8 mouse cellular contexts compared by ENCODE assay signal in the genomic region with DNA sequence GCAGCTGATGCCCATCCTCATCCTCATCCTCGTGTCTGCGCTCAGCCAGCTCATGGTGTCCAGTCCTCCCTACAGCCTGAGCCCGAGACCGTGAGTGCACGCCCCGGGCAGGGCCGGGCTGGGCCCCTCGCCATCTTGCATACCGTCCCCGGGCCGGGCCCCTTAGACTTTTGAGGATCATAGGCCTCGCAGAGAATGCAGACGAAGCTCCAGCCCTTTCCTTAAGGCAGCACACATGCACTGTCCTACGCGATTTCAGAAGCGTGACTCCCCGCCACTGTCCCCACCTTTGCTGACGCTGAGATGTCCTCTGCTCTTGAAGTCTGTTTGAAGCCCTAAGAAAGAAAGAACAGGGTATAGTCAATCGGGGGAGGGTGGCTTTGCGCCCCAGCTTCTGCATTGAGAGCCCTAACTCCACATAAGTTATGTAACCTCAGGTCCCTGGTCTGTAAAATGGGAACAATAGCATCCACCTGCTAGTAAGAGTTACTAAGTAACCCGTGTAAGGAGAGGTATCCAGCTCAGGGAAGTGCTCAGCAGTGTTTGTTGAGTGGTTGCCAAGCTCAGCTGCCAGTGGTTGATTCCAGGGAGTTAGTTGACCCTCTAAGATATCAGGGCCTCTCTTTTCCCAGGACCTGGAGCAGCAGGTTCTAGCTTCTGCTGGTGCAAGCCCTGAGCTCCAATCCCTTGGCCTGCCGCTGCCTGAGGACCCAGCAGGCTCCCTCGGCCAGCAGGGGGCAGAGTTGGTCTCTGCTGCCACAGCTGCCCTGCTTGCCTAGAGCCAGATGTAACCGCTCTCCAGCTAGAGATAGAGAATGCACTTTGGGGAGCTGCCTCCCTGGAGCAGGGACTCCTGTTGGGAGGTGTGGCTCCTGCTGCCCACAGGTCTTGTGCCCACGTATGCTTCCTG. TPM values are rescaled to one million over a fixed set of nuclear protein-coding genes. Genes with fewer than 3 reads are reported as not detected.
A peak's percentile ranks its signal among the peaks of the same experiment; 100 is the strongest.
DNase-seq lines count a peak whose midpoint lies in the region; ATAC-seq and TF ChIP-seq lines count a peak whose summit lies in the region.

No protein-coding gene starts in this region.

- H3K36me3 ChIP-seq in lung, postnatal 0 days (ENCODE audit: insufficient read depth, low read length) = peaks cover 38% of the 10 kb centered on the region

- H3K27ac ChIP-seq in lung, postnatal 0 days (ENCODE audit: low read length) = no peak overlapping the region

- no peak overlapping the region for H3K4me3 ChIP-seq in lung, postnatal 0 days (ENCODE audit: low read depth, low read length)

- no peak overlapping the region for H3K9ac ChIP-seq in lung, postnatal 0 days (replicated peaks; ENCODE audit: low read depth)

- no peak for TF ChIP-seq EP300 in lung, postnatal 0 days (IDR thresholded peaks at IDR 0.05)

- peak; percentile 20; the same call in 1 of the 2 replicates for ATAC-seq in granulocyte monocyte progenitor cell, adult 5-6 weeks (replicated peaks; ENCODE audit: poor library complexity, severe bottlenecking)
- peak; percentile 27 for ATAC-seq in lung, postnatal 0 days

- 77% methylated on average over 25 of the region's 25 CpGs for WGBS in lung, postnatal 0 days

- no peaks in the 10 kb centered on the region for H3K27me3 ChIP-seq in lung, postnatal 0 days (replicated peaks; ENCODE audit: insufficient read depth, low read length)

- peaks cover 7% of the 10 kb centered on the region for H3K4me1 ChIP-seq in lung, postnatal 0 days (ENCODE audit: insufficient read depth, low read depth, low read length)

- peak; percentile 98 for TF ChIP-seq CTCF in lung, postnatal 0 days (IDR thresholded peaks at IDR 0.05)

- H3K9me3 ChIP-seq in lung, postnatal 0 days (ENCODE audit: low read length) = no peaks in the 10 kb centered on the region

- DNase-seq in CD4-positive helper T cell, adult 2 months (ENCODE audit: low read depth, low spot score) = peak; percentile 86
- DNase-seq in adrenal gland, adult (ENCODE audit: inconsistent age in 2 of 2, low spot score in 1 of 2) = peak; percentile 86 to 94
- peak; percentile 80 for DNase-seq in embryo, embryonic 9.5 days (ENCODE audit: extremely low spot score)
- peak; percentile 88 to 96 for DNase-seq in kidney, postnatal 36 days
- DNase-seq in lung, postnatal 0 days (ENCODE audit: low spot score) = peak; percentile 89
- DNase-seq in retina, adult 2 months (ENCODE audit: low read depth, low spot score) = peak; percentile 54
- peak; percentile 94 for DNase-seq in thymus, postnatal 14 days

- no peak overlapping the region for H3K4me2 ChIP-seq in lung, postnatal 0 days (replicated peaks; ENCODE audit: low read depth, low read length)

RNA-seq across cellular contexts. Expression of gene Dnajb12, which starts 15.2 kb away (rescaled TPM):
- total RNA-seq in granulocyte monocyte progenitor cell, adult 5-6 weeks (2014; fragmentation: Nextera tagmentation) = 18.8 and 26.9 TPM in 2 replicates
- total RNA-seq in granulocyte monocyte progenitor cell, adult 5-6 weeks (2017) = 14.3 and 25.0 TPM in 2 replicates
- polyA plus RNA-seq in lung, postnatal 0 days (2015; fragmentation: Nextera tagmentation; extraction: Ambion mirVana) = 19.8 and 24.4 TPM in 2 replicates

RNA-seq across cellular contexts. Expression of gene Ddit4, which starts 57.1 kb away (rescaled TPM):
- total RNA-seq in granulocyte monocyte progenitor cell, adult 5-6 weeks (2014; fragmentation: Nextera tagmentation) = 0.49 TPM in 1 of 2 replicates, not detected in the other
- total RNA-seq in granulocyte monocyte progenitor cell, adult 5-6 weeks (2017) = 2.0 and 2.2 TPM in 2 replicates
- polyA plus RNA-seq in lung, postnatal 0 days (2015; fragmentation: Nextera tagmentation; extraction: Ambion mirVana) = 21.2 and 28.1 TPM in 2 replicates
